Mouse (Mus musculus) v-Abl transformed pro-B cells (cell line): ENCODE measurements at regions not wholly inside any gene's neighbourhood (a gene's known extent, or its start where the extent isn't known, plus 50 kb on each side); places are given as distances from the start of the nearest gene placed in this dataset.

Source experiments
- in situ Hi-C, 2 experiments: fragments of 400-800 bp; cut with MboI; formaldehyde crosslinking; loops; one replicate each; pipeline ENCODE4 v1.15.1; 2025; ENCODE audit not compliant: unreplicated experiment in 2 of 2

- in situ Hi-C loops, result no loop called here
Measured at GRCm38 (mm10) chr10:118751110-118751509, 118.9 kb downstream of the Dyrk2 start.

GRCm38 (mm10) chr10:118753061-118753775, 116.8 kb downstream of the Dyrk2 start:
- in situ Hi-C loops, result no loop called here

GRCm38 (mm10) chr10:118754791-118755190, 115.2 kb downstream of the Dyrk2 start:
- in situ Hi-C loops, result no loop called here

GRCm38 (mm10) chr10:118758825-118759471, 111.1 kb downstream of the Dyrk2 start:
- in situ Hi-C loops, result no loop called here

GRCm38 (mm10) chr10:118760441-118760840, 109.6 kb downstream of the Dyrk2 start:
- in situ Hi-C loops, result no loop called here

GRCm38 (mm10) chr10:118761101-118761868, 108.7 kb downstream of the Dyrk2 start:
- in situ Hi-C loops, result no loop called here

GRCm38 (mm10) chr10:118765051-118765450, 105.0 kb downstream of the Dyrk2 start:
- in situ Hi-C loops, result no loop called here

- in situ Hi-C loops, result no loop called here
Measured at GRCm38 (mm10) chr10:118765544-118766441, 104.2 kb downstream of the Dyrk2 start.

GRCm38 (mm10) chr10:118766826-118767225, 103.2 kb downstream of the Dyrk2 start:
- in situ Hi-C loops, result no loop called here

- in situ Hi-C loops, result no loop called here
Measured at GRCm38 (mm10) chr10:118769751-118770150, 100.3 kb downstream of the Dyrk2 start.

GRCm38 (mm10) chr10:118778656-118779055, 91.4 kb downstream of the Dyrk2 start:
- in situ Hi-C loops, result no loop called here

GRCm38 (mm10) chr10:118780831-118781569, 89.0 kb downstream of the Dyrk2 start:
- in situ Hi-C loops, result no loop called here

- in situ Hi-C loops, result no loop called here
Measured at GRCm38 (mm10) chr10:118781811-118782232, 88.2 kb downstream of the Dyrk2 start.

- in situ Hi-C loops, result no loop called here
Measured at GRCm38 (mm10) chr10:118782646-118783045, 87.4 kb downstream of the Dyrk2 start.

- in situ Hi-C loops, result no loop called here
Measured at GRCm38 (mm10) chr10:118787280-118787690, 82.7 kb downstream of the Dyrk2 start.

- in situ Hi-C loops, result loop anchor here (10.0 kb wide), 2 partner anchors 182 to 188 kb away; no protein-coding TSS in a partner anchor
Measured at GRCm38 (mm10) chr10:118792352-118793100, 77.5 kb downstream of the Dyrk2 start.

GRCm38 (mm10) chr10:118793794-118794193, 76.2 kb downstream of the Dyrk2 start:
- in situ Hi-C loops, result loop anchor here (10.0 kb wide), 2 partner anchors 181 to 189 kb away; no protein-coding TSS in a partner anchor

- in situ Hi-C loops, result loop anchor here (5.0 to 10.0 kb wide), 3 partner anchors 180 to 190 kb away; no protein-coding TSS in a partner anchor
Measured at GRCm38 (mm10) chr10:118794395-118795060, 75.5 kb downstream of the Dyrk2 start.
